Mouse (Mus musculus) myocyte (in vitro differentiated cells): ENCODE measurements around the gene Adra1d. TPM values are rescaled to one million over a fixed set of nuclear protein-coding genes. Genes with fewer than 3 reads are reported as not detected.

Source experiments
- H3K27me3 ChIP-seq: one replicate; pipeline ENCODE4 v1.6.1; 2011; ENCODE audit not compliant: control insufficient read depth, insufficient read depth, insufficient read length
- H3K36me3 ChIP-seq: one replicate; pipeline ENCODE4 v1.6.1; 2011; ENCODE audit not compliant: control insufficient read depth, insufficient read depth
- H3K4me2 ChIP-seq: one replicate; pipeline ENCODE4 v1.6.1; 2011; ENCODE audit warnings: low read depth, control low read depth
- H3K4me3 ChIP-seq: one replicate; pipeline ENCODE4 v1.5.1; 2011; ENCODE audit warnings: mild to moderate bottlenecking, control low read depth, moderate library complexity
- H3K79me2 ChIP-seq: one replicate; pipeline ENCODE4 v1.6.1; 2011; ENCODE audit not compliant: control insufficient read depth, insufficient read depth
- H3ac ChIP-seq: one replicate; pipeline ENCODE4 v1.6.1; 2011; ENCODE audit not compliant: control insufficient read depth, insufficient read length
- CEBPB ChIP-seq: IDR thresholded peaks from 2 replicates; pipeline ENCODE4 v1.6.1; 2011; ENCODE audit warnings: mild to moderate bottlenecking, moderate library complexity; ENCODE audit not compliant: poor library complexity, insufficient read depth, severe bottlenecking
- E2F4 ChIP-seq: IDR thresholded peaks from one replicate; pipeline ENCODE4 v1.6.1; 2011; ENCODE audit warnings: mild to moderate bottlenecking, control low read depth, moderate library complexity; ENCODE audit not compliant: insufficient read depth
- MAX ChIP-seq: IDR thresholded peaks from one replicate; pipeline ENCODE4 v1.6.1; 2011; ENCODE audit warnings: low read depth, mild to moderate bottlenecking, control low read depth
- MYOD1 ChIP-seq, 3 experiments: IDR thresholded peaks; one replicate each; pipeline ENCODE4 v1.6.1; 2011; ENCODE audit warnings: control low read depth in 2 of 3, low read depth in 2 of 3, mild to moderate bottlenecking in 2 of 3, moderate library complexity in 1 of 3; ENCODE audit not compliant: insufficient read length in 2 of 3, control insufficient read depth in 1 of 3
- MYOG ChIP-seq, 3 experiments: IDR thresholded peaks; one replicate each; pipeline ENCODE4 v1.6.1; 2011; ENCODE audit warnings: control low read depth in 2 of 3, low read depth in 2 of 3, mild to moderate bottlenecking in 2 of 3; ENCODE audit not compliant: insufficient read length in 2 of 3, control insufficient read depth in 1 of 3, insufficient read depth in 1 of 3
- POLR2A ChIP-seq: IDR thresholded peaks from one replicate; pipeline ENCODE4 v1.6.1; 2011; ENCODE audit warnings: low read depth, mild to moderate bottlenecking, control low read depth, moderate library complexity; ENCODE audit not compliant: insufficient read length
- POLR2AphosphoS2 ChIP-seq: IDR thresholded peaks from one replicate; pipeline ENCODE4 v1.6.1; 2011; ENCODE audit warnings: low read depth, control low read depth; ENCODE audit not compliant: insufficient read length
- REST ChIP-seq: IDR thresholded peaks from one replicate; pipeline ENCODE4 v1.6.1; 2011; ENCODE audit warnings: mild to moderate bottlenecking, control low read depth, moderate library complexity; ENCODE audit not compliant: insufficient read depth, insufficient read length
- SRF ChIP-seq: IDR thresholded peaks from one replicate; pipeline ENCODE4 v1.6.1; 2011; ENCODE audit warnings: low read depth; ENCODE audit not compliant: control insufficient read depth, insufficient read length
- TCF12 ChIP-seq: IDR thresholded peaks from one replicate; pipeline ENCODE4 v1.6.1; 2011; ENCODE audit warnings: mild to moderate bottlenecking, control low read depth; ENCODE audit not compliant: poor library complexity, insufficient read depth, severe bottlenecking
- TCF3 ChIP-seq: IDR thresholded peaks from one replicate; pipeline ENCODE4 v1.6.1; 2011; ENCODE audit warnings: low read depth, control low read depth; ENCODE audit not compliant: insufficient read length
- USF1 ChIP-seq: IDR thresholded peaks from one replicate; pipeline ENCODE4 v1.6.1; 2011; ENCODE audit warnings: low read depth, mild to moderate bottlenecking, control low read depth, moderate library complexity
- polyA plus RNA-seq: library from polyadenylated mRNA; unstranded; fragments of >200 nt; fragmentation: generic; extraction: Trizol; gene quantifications from one replicate; pipeline ENCODE4 v1.2.1, GENCODE M21; 2012; ENCODE audit warnings: missing spikeins

Adra1d gene
- polyA plus RNA-seq: 1.4 TPM

- no peak for TF ChIP-seq REST
- TF ChIP-seq MAX: no peak
- TF ChIP-seq USF1: no peak
- TF ChIP-seq MYOG (IDR thresholded peaks at IDR 0.05; ENCODE audit: control insufficient read depth in 1 of 3, insufficient read depth in 1 of 3, insufficient read length in 2 of 3, low read depth in 2 of 3): no peak
- TF ChIP-seq TCF12: no peak
- TF ChIP-seq POLR2AphosphoS2: no peak
- peak in 1 of 3 experiments; percentile 10 for TF ChIP-seq MYOD1 (IDR thresholded peaks at IDR 0.05; ENCODE audit: control insufficient read depth in 1 of 3, insufficient read length in 2 of 3, low read depth in 2 of 3)
- TF ChIP-seq POLR2A: no peak
- no peaks in the 10 kb centered on the region for H3K27me3 ChIP-seq
- H3K79me2 ChIP-seq: no peaks in the 10 kb centered on the region
- peak within 1 kb of the TSS; percentile 22 for H3K4me3 ChIP-seq
- H3K36me3 ChIP-seq: no peaks in the 10 kb centered on the region
- peak within 1 kb of the TSS; percentile 42 for H3ac ChIP-seq
- peak within 1 kb of the TSS; percentile 57 for H3K4me2 ChIP-seq
Measured at GRCm38 (mm10) chr2:131561891-131562585, at the start of gene Adra1d. Adra1d (minus strand) TSS chr2:131562283.

- H3K36me3 ChIP-seq: no peaks in the 10 kb centered on the region
- TF ChIP-seq MYOG (IDR thresholded peaks at IDR 0.05; ENCODE audit: control insufficient read depth in 1 of 3, insufficient read depth in 1 of 3, insufficient read length in 2 of 3, low read depth in 2 of 3) (no peak), E2F4 (no peak), SRF (no peak), MAX (no peak), MYOD1 (IDR thresholded peaks at IDR 0.05; ENCODE audit: control insufficient read depth in 1 of 3, insufficient read length in 2 of 3, low read depth in 2 of 3) (no peak), USF1 (no peak), TCF3 (no peak), REST (no peak), CEBPB (no peak)
- no peak overlapping the region for H3ac ChIP-seq
- no peaks in the 10 kb centered on the region for H3K27me3 ChIP-seq
- no peak overlapping the region for H3K4me2 ChIP-seq
- H3K79me2 ChIP-seq: no peaks in the 10 kb centered on the region
- no peak overlapping the region for H3K4me3 ChIP-seq
Measured at GRCm38 (mm10) chr2:131601881-131602280, 39.8 kb upstream of the Adra1d start.

- Histone ChIP-seq H3K4me2 (no peak overlapping the region), H3K4me3 (no peak overlapping the region), H3K79me2 (no peaks in the 10 kb centered on the region), H3K36me3 (no peaks in the 10 kb centered on the region), H3ac (no peak overlapping the region), H3K27me3 (no peaks in the 10 kb centered on the region)
- TF ChIP-seq USF1 (no peak), TCF12 (no peak), POLR2AphosphoS2 (no peak), MYOG (IDR thresholded peaks at IDR 0.05; ENCODE audit: control insufficient read depth in 1 of 3, insufficient read depth in 1 of 3, insufficient read length in 2 of 3, low read depth in 2 of 3) (no peak), TCF3 (no peak), MAX (no peak), CEBPB (no peak)
Measured at GRCm38 (mm10) chr2:131594871-131595270, 32.8 kb upstream of the Adra1d start.

GRCm38 (mm10) chr2:131587521-131587920 is 25.4 kb upstream of the Adra1d start:
- TF ChIP-seq TCF3: no peak
- TF ChIP-seq MYOG (IDR thresholded peaks at IDR 0.05; ENCODE audit: control insufficient read depth in 1 of 3, insufficient read depth in 1 of 3, insufficient read length in 2 of 3, low read depth in 2 of 3): no peak
- TF ChIP-seq MYOD1 (IDR thresholded peaks at IDR 0.05; ENCODE audit: control insufficient read depth in 1 of 3, insufficient read length in 2 of 3, low read depth in 2 of 3): no peak
- no peak overlapping the region for H3ac ChIP-seq
- H3K4me3 ChIP-seq: no peak overlapping the region

GRCm38 (mm10) chr2:131581506-131581905 is 19.4 kb upstream of the Adra1d start:
- H3ac ChIP-seq: no peak overlapping the region
- H3K27me3 ChIP-seq: no peaks in the 10 kb centered on the region
- no peak overlapping the region for H3K4me3 ChIP-seq
- TF ChIP-seq POLR2A: no peak
- no peak for TF ChIP-seq TCF3
- TF ChIP-seq REST: no peak
- H3K79me2 ChIP-seq: no peaks in the 10 kb centered on the region
- no peak overlapping the region for H3K4me2 ChIP-seq
- no peaks in the 10 kb centered on the region for H3K36me3 ChIP-seq

More at GRCm38 (mm10) chr2:131587521-131587920, 25.4 kb upstream of the Adra1d start:
- no peaks in the 10 kb centered on the region for H3K79me2 ChIP-seq
- no peaks in the 10 kb centered on the region for H3K36me3 ChIP-seq
- no peaks in the 10 kb centered on the region for H3K27me3 ChIP-seq
- H3K4me2 ChIP-seq: no peak overlapping the region
